Mouse (Mus musculus): Measurements from ENCODE around the gene Tspan9.

Tspan9 gene

DNA sequence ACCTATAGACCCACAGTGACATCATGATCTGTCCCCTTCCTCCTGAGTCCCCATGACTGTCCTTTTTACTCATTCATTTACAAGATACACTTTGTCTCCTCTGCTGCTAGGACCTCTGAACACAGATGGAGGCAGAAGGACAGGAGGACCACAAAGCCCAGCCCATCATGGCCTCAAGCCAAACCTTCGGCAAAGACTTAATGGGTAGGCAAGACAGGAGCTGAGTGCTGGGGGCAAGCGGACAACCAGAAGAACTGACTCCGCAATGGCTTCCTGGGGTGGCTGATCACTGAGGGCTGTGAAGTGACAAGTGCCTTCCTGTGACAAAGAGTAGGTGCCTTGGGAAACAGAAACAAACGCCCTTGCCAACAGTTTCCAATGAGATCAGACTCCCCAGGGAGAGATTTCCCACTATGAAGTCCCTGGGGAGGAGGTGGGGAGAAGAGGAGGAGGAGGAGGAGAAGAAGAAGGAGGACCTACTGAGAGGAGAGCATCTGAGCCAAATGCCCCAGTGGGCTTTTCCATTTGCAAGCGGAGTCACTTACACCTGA lies 67.9 kb downstream of the Tspan9 start:
- DNase-seq (ENCODE audit: low read depth): no peak

DNA sequence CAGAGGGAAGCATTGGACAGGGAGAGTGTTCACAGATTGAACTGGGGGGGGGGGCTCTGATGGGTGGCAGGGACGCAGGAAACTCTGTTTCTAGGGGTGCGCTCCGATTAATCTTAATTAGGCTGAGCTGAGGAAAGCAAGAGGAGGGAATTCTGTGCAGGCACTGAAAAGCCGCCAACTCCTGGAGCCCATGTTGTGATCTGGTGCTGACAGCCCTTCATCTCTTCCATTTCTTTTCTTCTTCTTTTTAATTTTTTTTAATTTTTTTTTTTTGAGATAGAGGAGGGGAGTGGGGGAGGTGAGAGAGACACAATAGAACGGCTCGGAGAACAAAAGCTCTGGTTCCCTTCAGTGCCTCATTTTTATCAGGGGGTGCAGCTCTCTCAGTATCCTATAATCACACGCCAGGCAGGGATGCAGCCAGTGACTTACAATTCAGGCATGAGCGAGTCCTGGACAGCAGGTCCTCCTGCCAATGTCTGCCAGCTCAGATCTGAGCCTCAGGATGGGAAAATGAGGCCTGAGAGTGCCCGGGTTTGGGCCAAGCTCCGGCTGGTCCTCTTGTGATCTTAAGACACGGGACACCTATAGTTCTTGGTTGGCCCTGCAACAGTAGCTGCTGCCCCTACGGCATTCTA lies 72.4 kb downstream of the Tspan9 start:
- no peak for DNase-seq (ENCODE audit: low read depth)

DNA sequence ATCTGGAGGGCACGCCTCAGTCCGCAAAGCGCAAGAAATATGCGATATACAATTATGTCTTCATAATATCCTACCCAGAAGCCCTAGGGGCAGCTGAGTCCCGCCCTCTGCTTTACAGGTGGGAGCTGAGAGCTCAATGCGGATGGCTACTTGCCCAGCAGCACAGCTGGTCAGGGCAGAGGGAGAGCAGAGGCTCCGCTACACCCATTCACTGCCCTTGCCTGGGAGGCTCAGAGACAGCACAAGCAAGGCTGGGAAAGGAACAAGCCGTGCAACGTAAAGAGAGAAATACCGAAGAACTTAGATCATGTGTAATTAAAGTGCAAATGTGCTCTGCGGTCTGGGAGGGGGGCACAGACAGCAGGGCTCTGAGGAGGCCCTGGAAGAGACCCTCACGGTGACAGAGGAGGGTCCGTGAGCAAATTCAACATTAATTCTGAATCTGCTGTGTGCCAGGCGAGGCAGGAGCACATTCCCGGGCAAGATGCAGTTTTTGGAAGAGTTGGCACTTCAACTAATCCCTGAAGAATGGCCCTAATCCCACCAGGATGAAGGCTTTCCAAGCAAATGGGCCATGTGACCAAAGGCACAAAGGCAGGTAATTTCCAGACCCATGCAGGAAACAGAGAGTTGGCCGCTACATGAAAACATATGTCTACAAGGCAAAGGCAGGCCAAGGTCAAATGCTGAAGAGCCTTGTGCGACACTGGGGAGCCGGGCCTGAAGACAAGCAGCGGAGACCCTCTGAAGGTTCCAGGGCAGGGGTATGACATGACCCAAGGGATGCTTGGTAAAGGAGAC lies 73.1 kb downstream of the Tspan9 start:
- DNase-seq (ENCODE audit: low read depth): no peak

DNA sequence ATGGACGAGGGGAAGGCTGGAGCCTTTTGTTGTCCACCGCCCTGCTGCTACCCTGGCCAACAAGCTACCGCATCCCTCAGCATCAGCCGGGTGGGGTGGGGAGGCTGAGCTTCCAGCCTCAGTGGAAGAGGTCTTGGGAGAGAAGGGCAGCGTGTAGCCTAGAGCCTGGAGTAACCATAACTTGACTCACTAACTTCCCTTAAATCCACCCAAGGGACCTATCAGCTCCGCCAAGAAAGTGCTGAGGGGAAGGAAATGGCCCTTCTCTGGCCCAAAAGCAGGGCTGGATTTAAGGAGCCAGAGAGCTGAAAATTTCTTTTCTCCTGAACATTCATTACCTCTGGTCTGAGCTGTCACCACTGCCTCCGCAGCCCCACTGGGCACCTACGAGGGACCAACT lies 75.2 kb downstream of the Tspan9 start:
- no peak for DNase-seq (ENCODE audit: low read depth)

DNA sequence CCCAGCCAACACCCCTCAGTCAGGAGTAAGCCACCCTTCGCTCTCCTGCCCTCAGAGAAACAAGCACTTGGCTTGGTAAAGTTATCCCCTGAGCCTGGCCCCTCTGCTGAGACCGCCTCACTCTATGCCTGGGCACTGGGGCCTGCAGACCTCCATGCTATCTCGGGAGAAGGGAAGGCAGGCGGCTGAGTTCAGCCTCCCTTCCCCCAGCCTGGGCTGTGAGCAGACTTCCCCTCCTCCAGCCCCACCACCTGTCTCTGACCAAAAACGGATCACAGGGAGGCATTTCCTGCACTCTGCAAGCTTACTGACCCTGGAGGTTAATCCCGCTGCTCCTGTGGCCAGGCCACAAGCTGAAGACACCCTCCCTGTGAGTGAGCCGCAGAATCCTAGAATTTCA lies 77.4 kb downstream of the Tspan9 start:
- DNase-seq (ENCODE audit: low read depth): no peak

DNA sequence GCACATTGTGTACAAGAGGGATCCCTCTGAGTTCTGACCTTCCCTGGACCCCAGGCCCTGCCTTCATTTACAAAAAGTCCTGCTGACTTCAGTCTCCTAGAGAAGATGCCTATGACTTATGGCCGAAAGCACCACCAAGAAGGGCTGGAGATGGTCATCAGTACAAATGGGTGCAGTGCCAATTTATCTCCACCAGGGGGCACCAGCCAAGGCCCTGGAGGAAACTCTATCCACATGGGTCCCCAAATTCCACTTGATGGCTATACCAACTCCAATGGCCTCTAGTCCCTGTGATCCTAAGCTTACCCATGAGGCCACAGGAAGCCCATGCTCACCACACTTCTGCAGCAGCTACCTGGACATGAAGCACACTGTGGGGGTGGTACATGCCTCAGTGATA lies 79.9 kb downstream of the Tspan9 start:
- peak; percentile 49 for DNase-seq (ENCODE audit: low read depth)

DNA sequence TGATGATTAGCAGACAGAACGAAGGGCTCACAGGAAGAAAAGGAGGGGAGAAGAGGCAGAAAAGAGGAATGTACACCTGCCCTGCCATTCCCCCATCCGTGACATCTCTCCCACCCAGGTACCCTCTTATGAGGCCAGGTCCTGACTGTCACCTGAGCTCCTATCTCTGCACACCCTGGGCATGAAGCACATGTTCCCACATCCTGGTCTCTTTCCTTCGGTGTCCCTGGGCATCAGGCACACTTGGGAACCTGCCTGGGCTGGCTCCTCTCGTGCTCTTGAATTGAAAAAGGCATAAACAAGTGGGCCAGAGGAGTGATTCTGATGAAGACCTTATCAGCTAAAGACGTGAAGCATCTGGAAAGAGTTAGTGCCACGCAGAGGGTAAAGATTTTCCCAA lies 80.6 kb downstream of the Tspan9 start:
- DNase-seq (ENCODE audit: low read depth): no peak

DNA sequence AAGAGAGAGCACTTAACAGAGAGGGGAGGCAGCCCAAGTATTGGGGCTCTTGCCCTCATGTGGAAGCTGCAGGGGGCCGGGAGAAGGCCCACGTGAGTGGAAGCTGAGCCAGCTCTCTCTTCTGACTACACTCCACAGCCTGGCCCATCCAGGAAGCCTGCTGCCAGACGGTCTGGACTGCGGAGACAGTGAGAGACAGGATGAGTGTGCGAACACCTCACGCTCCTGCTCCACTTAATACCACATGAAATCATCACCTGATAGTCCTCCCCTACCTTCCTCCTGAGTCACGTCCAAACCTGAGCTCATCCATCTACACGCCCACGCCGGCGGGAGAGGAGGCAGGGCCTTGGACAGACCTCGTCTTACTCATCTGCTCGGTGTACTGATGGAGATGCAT lies 81.2 kb downstream of the Tspan9 start:
- DNase-seq (ENCODE audit: low read depth): no peak

DNA sequence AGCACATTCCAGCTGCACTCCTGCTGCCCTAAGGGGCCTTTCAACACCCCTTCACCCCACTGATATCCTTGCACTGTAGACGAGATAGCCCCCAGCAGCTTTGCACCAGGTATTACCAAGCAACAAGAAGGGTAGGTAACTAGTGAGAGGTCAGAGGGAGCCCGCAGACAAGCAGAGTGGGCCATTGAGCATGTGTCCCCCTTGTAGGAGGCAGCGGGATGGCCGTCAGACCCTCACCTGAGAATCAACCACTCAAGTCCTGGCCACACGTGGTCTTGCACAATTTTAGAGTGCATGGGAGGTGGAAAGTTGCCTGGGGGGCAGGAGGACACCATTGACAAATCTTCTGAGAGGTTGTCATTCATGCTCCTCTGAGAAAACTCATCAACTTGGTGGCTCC lies 82.1 kb downstream of the Tspan9 start:
- DNase-seq (ENCODE audit: low read depth): no peak

DNA sequence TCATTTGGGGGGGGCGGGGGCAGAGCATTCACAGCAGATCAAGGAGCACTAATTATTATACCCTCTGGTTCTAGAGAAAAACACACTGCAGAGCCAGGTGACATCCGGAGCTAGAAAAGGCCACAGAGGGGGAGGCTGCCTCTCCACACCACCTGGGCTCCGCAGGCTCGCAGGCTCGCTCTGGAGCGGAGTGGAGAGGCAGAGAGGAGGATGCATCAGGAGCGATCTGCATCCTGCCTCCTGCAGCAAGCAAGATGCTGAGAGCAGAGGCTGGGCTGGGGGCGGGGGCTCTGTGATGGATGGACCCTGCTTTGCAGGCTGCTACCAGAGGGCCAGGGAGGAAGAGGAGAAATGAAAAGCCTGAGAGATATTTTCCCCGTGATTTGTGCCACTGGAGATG lies 84.8 kb downstream of the Tspan9 start:
- DNase-seq (ENCODE audit: low read depth): no peak

DNA sequence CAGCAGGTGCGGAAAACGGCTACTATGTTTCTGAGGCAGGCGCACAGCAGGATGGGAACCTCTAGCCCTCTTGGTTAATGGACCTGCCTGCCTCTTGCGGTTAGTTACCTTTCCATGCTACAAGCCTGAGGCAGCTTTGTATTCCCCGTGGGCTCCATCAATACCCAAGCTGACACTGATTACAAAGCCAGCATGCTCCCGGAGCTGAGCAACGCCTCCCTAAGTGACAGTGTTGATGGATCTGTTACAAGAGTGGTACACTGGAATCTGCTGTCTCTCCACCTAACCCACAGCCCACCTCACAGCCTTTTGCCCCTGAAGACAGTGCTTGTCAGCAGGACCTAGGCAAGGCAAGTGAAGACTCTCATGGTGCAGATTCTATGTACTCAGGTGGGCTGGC lies 85.2 kb downstream of the Tspan9 start:
- DNase-seq (ENCODE audit: low read depth): no peak

DNA sequence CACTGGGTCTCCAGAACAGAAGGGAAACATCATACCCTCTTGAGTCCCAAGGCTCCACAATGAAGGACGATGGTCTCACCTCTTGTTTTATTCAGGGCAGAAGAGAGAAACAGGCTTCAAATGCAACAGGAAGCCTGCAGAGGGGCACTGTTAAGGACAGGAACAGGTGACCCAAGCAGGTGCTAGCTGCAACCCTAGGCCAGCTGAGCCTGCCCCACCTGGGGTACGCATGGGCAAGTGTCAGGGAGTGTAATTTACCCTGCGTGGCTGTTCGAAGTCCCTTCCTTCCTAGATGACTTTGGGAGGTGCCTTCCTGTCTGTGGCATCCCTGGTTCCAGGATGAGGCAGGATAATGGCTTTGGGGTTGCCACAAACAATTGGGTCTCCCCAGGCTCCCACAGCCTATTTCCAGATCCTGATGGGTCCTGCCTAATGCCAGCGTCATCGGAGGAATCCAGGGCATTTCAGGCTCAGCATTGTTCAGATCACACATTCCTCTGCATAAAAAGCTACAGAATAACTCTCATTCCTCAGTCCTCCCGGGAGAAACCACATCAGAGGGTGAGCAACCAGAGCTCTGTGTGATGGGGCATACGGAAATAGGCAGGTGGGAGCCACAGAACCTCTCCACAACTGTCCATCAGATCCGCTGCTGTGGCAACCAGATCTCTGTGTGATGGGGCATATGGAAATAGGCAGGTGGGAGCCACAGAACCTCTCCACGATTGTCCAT lies 90.2 kb downstream of the Tspan9 start:
- DNase-seq (ENCODE audit: low read depth): no peak

DNA sequence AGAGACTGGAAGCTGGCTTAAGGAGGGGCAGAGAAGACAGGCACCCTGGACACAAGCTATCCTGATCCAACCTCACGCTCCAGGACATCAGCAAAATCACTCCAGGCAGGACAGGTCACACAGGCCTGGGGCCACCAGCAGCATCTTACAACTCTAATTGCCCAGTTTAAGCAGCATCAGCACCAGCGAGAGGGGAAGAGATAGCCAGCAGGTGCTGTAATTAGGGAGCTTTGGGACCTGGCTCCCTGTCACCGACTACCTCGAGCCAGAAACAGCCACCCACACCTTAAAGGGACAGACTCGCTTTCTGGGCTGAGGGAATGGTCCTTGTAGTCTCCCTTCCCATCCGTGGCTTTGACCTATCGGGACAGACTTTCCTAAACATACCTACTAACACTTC lies 95.7 kb downstream of the Tspan9 start:
- DNase-seq (ENCODE audit: low read depth): no peak

DNA sequence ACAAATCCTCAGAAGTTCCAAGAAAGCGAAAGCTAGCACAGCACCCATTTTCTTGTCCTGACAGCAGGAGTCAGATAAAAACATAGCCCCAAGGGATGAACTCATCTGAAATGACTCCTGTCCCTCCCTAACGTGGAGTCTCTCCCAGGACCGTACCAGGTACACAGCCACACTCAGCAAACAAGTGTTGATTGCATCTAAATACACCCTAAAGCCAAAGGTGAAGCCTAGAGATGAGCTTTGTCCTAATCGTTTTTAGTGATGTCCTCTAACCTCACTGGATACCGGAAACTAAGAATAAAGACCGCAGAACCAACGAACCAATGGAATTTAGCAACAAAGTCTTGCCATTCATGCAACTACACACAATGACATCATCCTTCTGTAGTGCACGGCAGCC lies 96.2 kb downstream of the Tspan9 start:
- DNase-seq (ENCODE audit: low read depth): no peak

DNA sequence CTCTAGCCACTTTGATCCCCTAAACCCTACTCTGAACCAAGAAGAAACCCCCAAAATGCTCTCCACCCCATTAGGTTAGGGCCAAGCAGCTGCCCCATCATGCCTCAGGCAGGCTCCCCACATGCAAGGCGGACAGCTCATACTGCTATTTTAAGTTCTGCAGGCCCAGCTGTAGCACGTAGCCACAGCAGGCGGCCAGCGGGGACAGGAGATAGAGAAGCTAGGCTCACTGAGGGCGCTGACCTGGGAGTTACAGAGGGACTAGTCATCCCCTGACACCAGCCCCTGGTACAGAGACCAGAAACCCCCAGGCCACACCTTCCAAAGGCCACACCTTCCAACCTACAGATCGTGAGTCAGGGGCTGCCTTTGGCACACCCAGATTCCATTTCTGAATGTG lies 96.6 kb downstream of the Tspan9 start:
- DNase-seq (ENCODE audit: low read depth): no peak

DNA sequence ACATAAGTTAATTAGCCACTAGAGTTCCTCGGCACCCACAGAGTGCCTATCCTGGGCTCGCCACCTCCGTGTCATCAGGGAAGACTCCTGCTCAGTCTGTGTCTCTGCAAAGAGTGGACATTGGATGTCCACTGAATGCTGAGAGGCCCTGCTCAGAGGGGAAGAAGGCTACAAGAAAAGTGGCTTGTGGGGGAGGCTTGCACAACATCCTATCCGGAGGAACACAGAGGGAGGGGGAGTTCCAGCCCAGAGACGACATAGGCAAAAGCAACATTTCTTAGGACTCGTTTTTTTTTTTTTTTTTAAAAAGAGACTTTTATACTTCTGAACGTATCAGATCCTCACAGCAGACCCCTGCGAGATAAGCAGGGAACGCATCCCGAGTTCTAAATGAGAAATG lies 98.7 kb downstream of the Tspan9 start:
- no peak for DNase-seq (ENCODE audit: low read depth)

DNA sequence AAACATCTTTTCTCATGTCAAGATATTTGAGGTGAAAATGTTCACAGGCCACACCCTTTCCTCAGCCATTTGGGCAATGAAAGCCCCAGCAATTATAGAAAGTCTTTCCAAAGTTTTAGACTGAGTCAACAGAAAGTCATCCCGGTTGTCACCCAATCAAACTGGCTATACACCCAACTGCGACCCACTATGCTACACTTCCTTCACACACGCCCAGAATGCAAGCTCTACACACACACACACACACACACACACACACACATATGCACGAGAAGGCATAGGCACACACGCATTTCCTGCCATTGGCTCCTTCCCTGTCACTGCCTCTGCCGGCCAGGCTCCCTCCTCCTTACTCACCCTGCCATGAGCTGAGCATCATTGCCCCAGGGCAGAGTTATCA lies 99.9 kb downstream of the Tspan9 start:
- DNase-seq (ENCODE audit: low read depth): peak; percentile 54

DNA sequence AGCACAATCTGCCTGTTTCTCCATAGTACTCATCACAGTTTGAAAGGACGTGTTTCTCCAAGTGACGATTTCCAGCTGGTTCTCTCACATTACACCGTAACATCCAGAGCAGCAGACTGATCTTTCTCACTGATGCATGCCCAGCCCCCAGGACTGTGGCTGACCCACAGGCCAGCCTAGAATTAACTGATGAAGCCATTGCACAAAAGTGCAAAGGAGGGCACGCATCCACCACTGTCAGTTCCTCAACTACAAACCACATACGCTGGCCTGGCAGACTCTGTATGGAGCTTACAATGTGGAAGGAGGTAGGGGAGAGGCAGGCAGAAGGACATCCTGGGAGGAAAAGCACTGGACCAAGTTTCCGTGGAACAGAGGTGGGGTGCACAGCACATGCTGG lies 101.6 kb downstream of the Tspan9 start:
- no peak for DNase-seq (ENCODE audit: low read depth)

DNA sequence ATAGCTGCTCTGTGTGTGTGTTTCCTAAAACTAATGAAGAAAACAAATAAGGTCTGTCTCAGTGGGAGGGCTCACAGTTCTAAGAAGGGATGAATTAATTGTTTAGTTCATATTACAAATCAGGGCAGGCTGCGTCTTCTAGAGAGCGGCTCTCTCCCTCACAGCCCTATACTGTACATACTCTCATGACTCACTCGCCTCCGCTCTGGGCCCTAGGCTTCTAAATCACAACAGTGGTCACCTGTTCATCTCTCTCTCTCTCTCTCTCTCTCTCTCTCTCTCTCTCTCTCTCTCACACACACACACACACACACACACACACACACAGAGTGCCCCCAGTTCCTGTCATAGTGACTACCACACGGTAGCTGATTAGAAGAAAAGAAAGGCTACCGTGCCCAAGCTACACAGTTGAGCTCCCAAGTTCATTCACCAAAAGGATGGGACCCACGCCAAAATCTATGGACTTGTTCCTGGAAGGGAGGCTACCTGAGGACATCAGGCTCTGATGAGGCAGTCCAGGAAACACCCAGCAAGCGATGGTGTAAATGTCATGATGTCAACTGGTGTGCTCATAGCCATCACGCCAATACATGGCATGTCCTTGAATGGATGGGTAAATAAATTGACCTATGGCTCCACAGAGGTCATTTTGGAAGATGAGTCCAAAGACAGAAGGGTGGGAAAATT lies 104.2 kb downstream of the Tspan9 start:
- DNase-seq (ENCODE audit: low read depth): no peak

DNA sequence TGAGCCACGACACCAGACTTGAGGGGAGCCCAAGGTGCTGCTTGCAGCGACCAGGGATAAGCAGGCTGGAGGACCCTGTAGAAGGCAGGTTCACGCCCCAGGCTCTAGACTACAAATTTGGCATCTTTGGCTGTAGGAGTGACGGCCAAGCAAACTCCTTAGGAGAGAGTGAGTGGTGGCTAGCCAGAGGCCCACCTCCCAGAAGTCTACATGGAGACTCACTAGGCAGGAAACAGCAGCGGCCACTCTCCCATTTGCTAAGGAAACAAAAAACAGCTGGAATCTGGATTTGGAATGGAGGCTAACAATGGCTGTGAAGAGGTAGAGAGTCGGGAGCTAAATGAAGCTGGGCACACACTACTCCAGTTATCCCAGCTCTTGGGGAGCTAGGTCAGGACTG lies 104.8 kb downstream of the Tspan9 start:
- no peak for DNase-seq (ENCODE audit: low read depth)

DNA sequence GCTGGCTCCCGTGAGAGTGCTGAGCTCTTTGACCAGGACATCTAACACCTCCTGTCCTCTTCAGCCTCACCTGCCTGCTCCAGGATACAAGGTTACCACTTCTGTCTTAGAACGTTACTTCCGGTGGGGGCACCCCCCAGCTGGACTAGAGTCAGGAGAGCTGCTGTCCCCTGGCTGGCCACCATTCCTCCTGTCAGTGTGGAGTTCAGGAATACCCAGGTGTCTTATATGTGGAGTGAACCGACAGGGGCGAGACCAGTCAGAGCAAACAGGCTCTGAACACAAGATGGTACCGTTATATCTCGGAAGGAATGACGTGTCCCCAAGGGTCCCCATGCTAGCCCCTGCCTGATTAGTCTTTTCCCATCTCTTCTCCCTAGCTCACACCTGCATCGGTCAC lies 106.8 kb downstream of the Tspan9 start:
- no peak for DNase-seq (ENCODE audit: low read depth)

DNA sequence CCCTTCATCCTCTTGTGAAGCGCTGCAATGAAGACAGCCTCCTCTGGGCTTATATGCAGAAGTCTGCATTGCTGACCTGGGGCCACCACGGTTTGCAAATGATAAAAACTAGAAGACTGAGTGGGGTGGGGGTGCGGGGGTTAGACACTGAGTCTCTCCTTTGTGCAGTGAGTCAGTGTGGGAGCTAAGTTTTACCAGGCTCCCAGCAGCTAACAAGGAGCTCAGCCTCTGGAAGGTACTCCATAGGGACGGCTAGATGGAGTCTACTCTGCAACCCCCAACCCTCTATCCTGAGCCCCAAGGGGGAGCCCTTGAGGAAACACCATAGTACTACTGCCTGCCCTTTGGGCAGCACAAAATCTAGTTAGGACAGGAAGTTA lies 107.5 kb downstream of the Tspan9 start:
- peak; percentile 34 for DNase-seq (ENCODE audit: low read depth)

Measured in naive thymus-derived CD4-positive, alpha-beta T cell, adult 2 months (primary cell).